In genomic region chr17:64209640-64210039, GRCm38 (mm10) we compare ENCODE assay signal across 20 mouse cellular contexts.
A peak's percentile ranks its signal among the peaks of the same experiment; 100 is the strongest.
DNase-seq lines count a peak whose midpoint lies in the region; ATAC-seq and TF ChIP-seq lines count a peak whose summit lies in the region.
"Had no signal": no experiment of that assay in that cellular context is flagged by ENCODE, and none has a peak within 500 bp of the region (broad histone marks: within the 10 kb centered on the region; RNA-seq: fewer than 3 reads in every experiment).

No protein-coding gene starts in this region.

- DNase-seq in heart, embryonic 10.5 days (ENCODE audit: low spot score) = peak; percentile 53
- DNase-seq in 3T3-L1 (ENCODE audit: low read depth, low spot score) = peak; percentile 43
- peak; percentile 41 for DNase-seq in brain, embryonic 14.5 days (ENCODE audit: low read depth)
- peak; percentile 59 to 74 for DNase-seq in cerebellum, postnatal 10 days
- DNase-seq in left cerebral cortex, adult 2 months (ENCODE audit: extremely low spot score in 1 of 2, low spot score in 2 of 2) = no peak
- DNase-seq in frontal cortex, postnatal 36 days (ENCODE audit: low spot score in 2 of 2) = no peak
- DNase-seq in left cerebral cortex, postnatal 25 days (ENCODE audit: low spot score in 2 of 2) = no peak
- DNase-seq: adrenal gland, postnatal 25 days; B cell, adult 2 months; gastrocnemius, postnatal 10 days; heart, adult 2 months; kidney, adult 8-10 months; layer of hippocampus, postnatal 36 days; left cerebral cortex, postnatal 4 days; thymus, adult 2 months had no signal

- no peak for ATAC-seq in heart, embryonic 11.5 days (replicated peaks; ENCODE audit: insufficient number of reproducible peaks, low FRiP score, low TSS enrichment)
- ATAC-seq: liver, embryonic 12.5 days; midbrain, embryonic 16.5 days; Patski had no signal

- H3K4me1 ChIP-seq in heart, embryonic 10.5 days = peaks cover 16% of the 10 kb centered on the region
- H3K4me1 ChIP-seq in heart, embryonic 11.5 days (ENCODE audit: control insufficient read depth, insufficient read depth, low read length) = peaks cover 3% of the 10 kb centered on the region; the same call in 1 of the 2 replicates
- H3K4me1 ChIP-seq: liver, embryonic 12.5 days had no signal

- H3K9me3 ChIP-seq in heart, embryonic 10.5 days = no peaks in the 10 kb centered on the region
- no peaks in the 10 kb centered on the region for H3K9me3 ChIP-seq in heart, embryonic 11.5 days (replicated peaks; ENCODE audit: control insufficient read depth, low read length)
- H3K9me3 ChIP-seq: liver, embryonic 12.5 days had no signal

- 85% methylated on average over 10 of the region's 10 CpGs for WGBS in heart, embryonic 10.5 days
- 81% methylated on average over 10 of the region's 10 CpGs for WGBS in heart, embryonic 11.5 days (ENCODE audit: insufficient replicate concordance)

- H3K27me3 ChIP-seq in heart, embryonic 10.5 days (ENCODE audit: insufficient read depth, poor library complexity, severe bottlenecking) = no peaks in the 10 kb centered on the region
- no peaks in the 10 kb centered on the region for H3K27me3 ChIP-seq in heart, embryonic 11.5 days (ENCODE audit: control insufficient read depth, insufficient read depth, low read length)
- H3K27me3 ChIP-seq: Patski had no signal

- H3K4me2 ChIP-seq in heart, embryonic 11.5 days = no peak overlapping the region
- H3K4me2 ChIP-seq: liver, embryonic 12.5 days; lung, embryonic 14.5 days had no signal

- intact Hi-C loops in left cerebral cortex, adult 2 months (cut with DNase I) = no loop called here
- intact Hi-C loops in left cerebral cortex, postnatal 25 days (cut with DNase I) = no loop called here

- H3K9ac ChIP-seq in heart, embryonic 11.5 days (ENCODE audit: low read depth, low read length) = no peak overlapping the region
- H3K9ac ChIP-seq: liver, embryonic 12.5 days; lung, embryonic 14.5 days had no signal

- no peak overlapping the region for H3K27ac ChIP-seq in heart, embryonic 10.5 days
- no peak overlapping the region for H3K27ac ChIP-seq in heart, embryonic 11.5 days (ENCODE audit: low read depth, low read length)
- H3K27ac ChIP-seq in left cerebral cortex, adult 2 months = no peak overlapping the region
- H3K27ac ChIP-seq: heart, adult 2 months; liver, embryonic 12.5 days had no signal

- TF ChIP-seq POLR2A in brain, embryonic 14.5 days (IDR thresholded peaks at IDR 0.05; ENCODE audit: borderline replicate concordance, extremely low read depth, insufficient read depth, insufficient read length, poor library complexity, severe bottlenecking) = no peak

- H3K4me3 ChIP-seq in heart, embryonic 10.5 days = no peak overlapping the region
- no peak overlapping the region for H3K4me3 ChIP-seq in heart, embryonic 11.5 days (ENCODE audit: low read depth, low read length)
- H3K4me3 ChIP-seq in left cerebral cortex, adult 2 months = no peak overlapping the region
- H3K4me3 ChIP-seq: heart, adult 2 months; liver, embryonic 12.5 days had no signal

- no peaks in the 10 kb centered on the region for H3K36me3 ChIP-seq in heart, embryonic 10.5 days
- no peaks in the 10 kb centered on the region for H3K36me3 ChIP-seq in heart, embryonic 11.5 days (ENCODE audit: control insufficient read depth, insufficient read depth, low read length)
- H3K36me3 ChIP-seq: liver, embryonic 12.5 days had no signal

- TF ChIP-seq CTCF in brain, embryonic 14.5 days (IDR thresholded peaks at IDR 0.05; ENCODE audit: borderline replicate concordance, extremely low read depth, insufficient read depth, insufficient read length) = no peak
- TF ChIP-seq CTCF in left cerebral cortex, adult 2 months (IDR thresholded peaks at IDR 0.05) = no peak

Comparison
In these comparisons a context has a peak if more than half of its experiments do, and no peak if none do; other contexts are left out.
1. DNase-seq: peak in heart, embryonic 10.5 days (single experiment), 3T3-L1 (single experiment), brain, embryonic 14.5 days (single experiment) and cerebellum, postnatal 10 days (2 of 2); none in left cerebral cortex, adult 2 months (0 of 2), frontal cortex, postnatal 36 days (0 of 2) and left cerebral cortex, postnatal 25 days (0 of 2).